Mouse (Mus musculus): ENCODE measurements around the gene Angptl2. TPM values are rescaled to one million over a fixed set of nuclear protein-coding genes. Genes with fewer than 3 reads are reported as not detected.

Angptl2 gene
- 46.2 and 46.5 TPM in 2 replicates for polyA plus RNA-seq (2015; fragmentation: Nextera tagmentation; extraction: Ambion mirVana)

GRCm38 (mm10) chr2:33215700-33216509 lies at the start of gene Angptl2:
TSS of gene Angptl2 (plus strand) at chr2:33216069.
- Histone ChIP-seq H3K4me1 (ENCODE audit: insufficient read depth, low read length) (peaks cover 56% of the 10 kb centered on the region), H3K4me2 (replicated peaks; ENCODE audit: low read depth, low read length) (peak within 1 kb of the TSS; percentile 86), H3K9ac (replicated peaks; ENCODE audit: low read length) (peak within 1 kb of the TSS; percentile 66), H3K4me3 (ENCODE audit: low read length) (peak within 1 kb of the TSS; percentile 60), H3K36me3 (ENCODE audit: insufficient read depth, low read length) (no peaks in the 10 kb centered on the region), H3K9me3 (ENCODE audit: low read length) (no peaks in the 10 kb centered on the region), H3K27ac (ENCODE audit: low read length) (peak within 1 kb of the TSS; percentile 93), H3K27me3 (ENCODE audit: insufficient read depth, low read length) (no peaks in the 10 kb centered on the region)
- WGBS: under 1% methylated on average over 22 of the region's 22 CpGs
- ATAC-seq (ENCODE audit: low FRiP score, low TSS enrichment): peak; percentile 97

- Histone ChIP-seq H3K4me1 (ENCODE audit: insufficient read depth, low read length) (peaks cover 38% of the 10 kb centered on the region), H3K4me3 (ENCODE audit: low read length) (no peak overlapping the region), H3K27ac (ENCODE audit: low read length) (no peak overlapping the region), H3K4me2 (replicated peaks; ENCODE audit: low read depth, low read length) (no peak overlapping the region), H3K9me3 (ENCODE audit: low read length) (no peaks in the 10 kb centered on the region), H3K27me3 (ENCODE audit: insufficient read depth, low read length) (no peaks in the 10 kb centered on the region), H3K9ac (replicated peaks; ENCODE audit: low read length) (no peak overlapping the region), H3K36me3 (ENCODE audit: insufficient read depth, low read length) (no peaks in the 10 kb centered on the region)
- no peak for ATAC-seq (ENCODE audit: low FRiP score, low TSS enrichment)
- 78% methylated on average over 3 of the region's 3 CpGs for WGBS
Measured at GRCm38 (mm10) chr2:33167060-33167459, 48.8 kb upstream of the Angptl2 start.

- ATAC-seq (ENCODE audit: low FRiP score, low TSS enrichment): no peak
- H3K27me3 ChIP-seq (ENCODE audit: insufficient read depth, low read length): no peaks in the 10 kb centered on the region
Measured at GRCm38 (mm10) chr2:33169445-33169844, 46.4 kb upstream of the Angptl2 start.

GRCm38 (mm10) chr2:33170777-33171565 lies 44.9 kb upstream of the Angptl2 start:
- H3K27ac ChIP-seq (ENCODE audit: low read length): no peak overlapping the region
- H3K9me3 ChIP-seq (ENCODE audit: low read length): no peaks in the 10 kb centered on the region
- 66% methylated on average over 10 of the region's 10 CpGs for WGBS
- H3K36me3 ChIP-seq (ENCODE audit: insufficient read depth, low read length): no peaks in the 10 kb centered on the region
- H3K4me1 ChIP-seq (ENCODE audit: insufficient read depth, low read length): peaks cover 24% of the 10 kb centered on the region
- no peaks in the 10 kb centered on the region for H3K27me3 ChIP-seq (ENCODE audit: insufficient read depth, low read length)
- H3K4me2 ChIP-seq (replicated peaks; ENCODE audit: low read depth, low read length): no peak overlapping the region
- no peak overlapping the region for H3K9ac ChIP-seq (replicated peaks; ENCODE audit: low read length)
- H3K4me3 ChIP-seq (ENCODE audit: low read length): no peak overlapping the region
- ATAC-seq (ENCODE audit: low FRiP score, low TSS enrichment): no peak

More at GRCm38 (mm10) chr2:33169445-33169844, 46.4 kb upstream of the Angptl2 start:
- H3K4me3 ChIP-seq (ENCODE audit: low read length): no peak overlapping the region
- no peaks in the 10 kb centered on the region for H3K36me3 ChIP-seq (ENCODE audit: insufficient read depth, low read length)
- 49% methylated on average over 6 of the region's 6 CpGs for whole genome bisulfite sequencing
- no peak overlapping the region for H3K4me2 ChIP-seq (replicated peaks; ENCODE audit: low read depth, low read length)
- H3K9ac ChIP-seq (replicated peaks; ENCODE audit: low read length): no peak overlapping the region; the same call in 1 of the 2 replicates
- no peaks in the 10 kb centered on the region for H3K9me3 ChIP-seq (ENCODE audit: low read length)
- H3K27ac ChIP-seq (ENCODE audit: low read length): no peak overlapping the region
- peaks cover 38% of the 10 kb centered on the region for H3K4me1 ChIP-seq (ENCODE audit: insufficient read depth, low read length)

- H3K4me2 ChIP-seq (replicated peaks; ENCODE audit: low read depth, low read length): no peak overlapping the region
- H3K27ac ChIP-seq (ENCODE audit: low read length): no peak overlapping the region
- H3K27me3 ChIP-seq (ENCODE audit: insufficient read depth, low read length): no peaks in the 10 kb centered on the region
- ATAC-seq (ENCODE audit: low FRiP score, low TSS enrichment): no peak
- H3K4me1 ChIP-seq (ENCODE audit: insufficient read depth, low read length): peaks cover 17% of the 10 kb centered on the region
- H3K36me3 ChIP-seq (ENCODE audit: insufficient read depth, low read length): no peaks in the 10 kb centered on the region
- H3K4me3 ChIP-seq (ENCODE audit: low read length): no peak overlapping the region
- no peaks in the 10 kb centered on the region for H3K9me3 ChIP-seq (ENCODE audit: low read length)
- no peak overlapping the region for H3K9ac ChIP-seq (replicated peaks; ENCODE audit: low read length)
- 71% methylated on average over 10 of the region's 10 CpGs for WGBS
Measured at GRCm38 (mm10) chr2:33173126-33173525, 42.7 kb upstream of the Angptl2 start.

- Histone ChIP-seq H3K36me3 (ENCODE audit: insufficient read depth, low read length) (no peaks in the 10 kb centered on the region), H3K9me3 (ENCODE audit: low read length) (no peaks in the 10 kb centered on the region), H3K4me2 (replicated peaks; ENCODE audit: low read depth, low read length) (no peak overlapping the region), H3K27me3 (ENCODE audit: insufficient read depth, low read length) (no peaks in the 10 kb centered on the region), H3K27ac (ENCODE audit: low read length) (no peak overlapping the region), H3K9ac (replicated peaks; ENCODE audit: low read length) (no peak overlapping the region), H3K4me3 (ENCODE audit: low read length) (no peak overlapping the region), H3K4me1 (ENCODE audit: insufficient read depth, low read length) (peaks cover 17% of the 10 kb centered on the region)
- no peak for ATAC-seq (ENCODE audit: low FRiP score, low TSS enrichment)
- WGBS: 94% methylated on average over 7 of the region's 7 CpGs
Measured at GRCm38 (mm10) chr2:33173686-33174085, 42.2 kb upstream of the Angptl2 start.

GRCm38 (mm10) chr2:33176516-33176915 lies 39.4 kb upstream of the Angptl2 start:
- H3K9me3 ChIP-seq (ENCODE audit: low read length): no peaks in the 10 kb centered on the region
- no peaks in the 10 kb centered on the region for H3K27me3 ChIP-seq (ENCODE audit: insufficient read depth, low read length)
- H3K9ac ChIP-seq (replicated peaks; ENCODE audit: low read length): no peak overlapping the region
- no peak overlapping the region for H3K4me2 ChIP-seq (replicated peaks; ENCODE audit: low read depth, low read length)
- H3K27ac ChIP-seq (ENCODE audit: low read length): no peak overlapping the region
- H3K36me3 ChIP-seq (ENCODE audit: insufficient read depth, low read length): no peaks in the 10 kb centered on the region
- no peak overlapping the region for H3K4me3 ChIP-seq (ENCODE audit: low read length)
- peaks cover 20% of the 10 kb centered on the region for H3K4me1 ChIP-seq (ENCODE audit: insufficient read depth, low read length)
- no peak for ATAC-seq (ENCODE audit: low FRiP score, low TSS enrichment)
- 61% methylated on average over 7 of the region's 7 CpGs for WGBS

- Histone ChIP-seq H3K9me3 (ENCODE audit: low read length) (no peaks in the 10 kb centered on the region), H3K27me3 (ENCODE audit: insufficient read depth, low read length) (no peaks in the 10 kb centered on the region), H3K36me3 (ENCODE audit: insufficient read depth, low read length) (no peaks in the 10 kb centered on the region), H3K4me2 (replicated peaks; ENCODE audit: low read depth, low read length) (no peak overlapping the region), H3K4me1 (ENCODE audit: insufficient read depth, low read length) (peaks cover 20% of the 10 kb centered on the region), H3K4me3 (ENCODE audit: low read length) (no peak overlapping the region), H3K27ac (ENCODE audit: low read length) (no peak overlapping the region), H3K9ac (replicated peaks; ENCODE audit: low read length) (no peak overlapping the region)
- 63% methylated on average over 2 of the region's 2 CpGs for WGBS
- no peak for ATAC-seq (ENCODE audit: low FRiP score, low TSS enrichment)
Measured at GRCm38 (mm10) chr2:33176921-33177320, 38.9 kb upstream of the Angptl2 start.

- H3K9me3 ChIP-seq (ENCODE audit: low read length): no peaks in the 10 kb centered on the region
- H3K27me3 ChIP-seq (ENCODE audit: insufficient read depth, low read length): no peaks in the 10 kb centered on the region
- ATAC-seq (ENCODE audit: low FRiP score, low TSS enrichment): no peak
- 84% methylated on average over 12 of the region's 12 CpGs for WGBS
- H3K36me3 ChIP-seq (ENCODE audit: insufficient read depth, low read length): no peaks in the 10 kb centered on the region
- peaks cover 20% of the 10 kb centered on the region for H3K4me1 ChIP-seq (ENCODE audit: insufficient read depth, low read length)
- H3K4me3 ChIP-seq (ENCODE audit: low read length): no peak overlapping the region
- no peak overlapping the region for H3K9ac ChIP-seq (replicated peaks; ENCODE audit: low read length)
- no peak overlapping the region for H3K27ac ChIP-seq (ENCODE audit: low read length)
- no peak overlapping the region for H3K4me2 ChIP-seq (replicated peaks; ENCODE audit: low read depth, low read length)
Measured at GRCm38 (mm10) chr2:33177443-33178242, 38.2 kb upstream of the Angptl2 start.
